Mouse (Mus musculus) liver, embryonic 15.5 days (tissue): ENCODE measurements at regions not wholly inside any gene's neighbourhood (a gene's known extent, or its start where the extent isn't known, plus 50 kb on each side); places are given as distances from the start of the nearest gene placed in this dataset.

Experiments used
- ATAC-seq: fragments of 200-750 bp; cut with Nextera tagmentation; 2 replicates; pipeline ENCODE4 v1.8.0; 2017; ENCODE audit warnings: moderate number of reproducible peaks, mild to moderate bottlenecking, moderate library complexity; ENCODE audit not compliant: insufficient read depth
- H3K27ac ChIP-seq: fragments of 300-500 bp; sonication (generic); replicated peaks from 2 replicates; pipeline ENCODE4 v1.5.1; 2015; ENCODE audit warnings: mild to moderate bottlenecking, inconsistent platforms
- H3K27me3 ChIP-seq: fragments of 300-500 bp; sonication (generic); 2 replicates; pipeline ENCODE4 v1.6.1; 2015; ENCODE audit warnings: mild to moderate bottlenecking, inconsistent platforms
- H3K36me3 ChIP-seq: fragments of 300-500 bp; sonication (generic); replicated peaks from 2 replicates; pipeline ENCODE4 v1.6.1; 2015; ENCODE audit warnings: moderate library complexity, mild to moderate bottlenecking, inconsistent platforms
- H3K4me1 ChIP-seq: fragments of 300-500 bp; sonication (generic); replicated peaks from 2 replicates; pipeline ENCODE4 v1.6.1; 2015; ENCODE audit warnings: inconsistent platforms
- H3K4me2 ChIP-seq: fragments of 300-500 bp; sonication (generic); 2 replicates; pipeline ENCODE4 v1.6.1; 2015; ENCODE audit warnings: moderate library complexity, mild to moderate bottlenecking, inconsistent platforms
- H3K4me3 ChIP-seq: fragments of 300-500 bp; sonication (generic); replicated peaks from 2 replicates; pipeline ENCODE4 v1.5.1; 2015; ENCODE audit warnings: mild to moderate bottlenecking, inconsistent platforms
- H3K9ac ChIP-seq: fragments of 300-500 bp; sonication (generic); 2 replicates; pipeline ENCODE4 v1.6.1; 2015; ENCODE audit warnings: moderate library complexity, mild to moderate bottlenecking, inconsistent platforms
- H3K9me3 ChIP-seq: fragments of 300-500 bp; sonication (generic); replicated peaks from 2 replicates; pipeline ENCODE4 v1.6.1; 2016; ENCODE audit warnings: inconsistent platforms
- WGBS: fragments of 180-500 bp; shearing (Covaris S2); methylation state at CpG from one replicate; pipeline ENCODE4 v1.1.7; 2015; ENCODE audit warnings: mixed read lengths; ENCODE audit not compliant: insufficient replicate concordance; 5-methylcytosine and 5-hydroxymethylcytosine counted together

GRCm38 (mm10) chr6:53143846-53144584, 75.6 kb upstream of the Jazf1 start:
- Histone ChIP-seq H3K4me3 (no peak overlapping the region), H3K27ac (no peak overlapping the region), H3K9ac (no peak overlapping the region), H3K9me3 (no peaks in the 10 kb centered on the region), H3K27me3 (no peaks in the 10 kb centered on the region), H3K4me2 (no peak overlapping the region), H3K4me1 (no peaks in the 10 kb centered on the region), H3K36me3 (no peaks in the 10 kb centered on the region)
- no peak for ATAC-seq
- WGBS, result 20% methylated on average over 4 of the region's 4 CpGs

DNA sequence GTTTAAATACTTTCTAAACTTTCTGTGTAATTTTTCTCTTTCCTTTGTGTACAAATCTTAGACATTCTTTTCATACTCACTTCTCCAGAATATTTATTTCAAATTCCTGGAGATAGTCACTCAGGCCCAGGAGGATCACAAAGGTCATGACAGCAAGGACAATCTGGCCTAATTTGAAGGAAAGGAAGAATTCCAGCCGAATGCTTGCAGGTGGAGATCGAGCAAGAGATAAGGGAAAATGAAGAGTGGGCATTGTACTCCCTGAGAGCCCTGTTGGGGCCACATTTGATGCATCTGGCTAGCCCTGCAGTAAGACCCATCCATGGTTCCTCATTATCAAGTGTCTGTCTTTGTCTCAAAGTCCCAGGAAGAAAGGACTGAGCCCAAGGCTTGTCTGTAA, 66.0 kb upstream of the Jazf1 start:
- H3K4me2 ChIP-seq, result no peak overlapping the region
- H3K36me3 ChIP-seq, result no peaks in the 10 kb centered on the region
- H3K4me1 ChIP-seq, result no peaks in the 10 kb centered on the region
- no peaks in the 10 kb centered on the region for H3K27me3 ChIP-seq
- no peak overlapping the region for H3K9ac ChIP-seq
- H3K27ac ChIP-seq, result no peak overlapping the region
- no peaks in the 10 kb centered on the region for H3K9me3 ChIP-seq
- no peak overlapping the region for H3K4me3 ChIP-seq
- WGBS, result 45% methylated on average over 2 of the region's 2 CpGs
- no peak for ATAC-seq

DNA sequence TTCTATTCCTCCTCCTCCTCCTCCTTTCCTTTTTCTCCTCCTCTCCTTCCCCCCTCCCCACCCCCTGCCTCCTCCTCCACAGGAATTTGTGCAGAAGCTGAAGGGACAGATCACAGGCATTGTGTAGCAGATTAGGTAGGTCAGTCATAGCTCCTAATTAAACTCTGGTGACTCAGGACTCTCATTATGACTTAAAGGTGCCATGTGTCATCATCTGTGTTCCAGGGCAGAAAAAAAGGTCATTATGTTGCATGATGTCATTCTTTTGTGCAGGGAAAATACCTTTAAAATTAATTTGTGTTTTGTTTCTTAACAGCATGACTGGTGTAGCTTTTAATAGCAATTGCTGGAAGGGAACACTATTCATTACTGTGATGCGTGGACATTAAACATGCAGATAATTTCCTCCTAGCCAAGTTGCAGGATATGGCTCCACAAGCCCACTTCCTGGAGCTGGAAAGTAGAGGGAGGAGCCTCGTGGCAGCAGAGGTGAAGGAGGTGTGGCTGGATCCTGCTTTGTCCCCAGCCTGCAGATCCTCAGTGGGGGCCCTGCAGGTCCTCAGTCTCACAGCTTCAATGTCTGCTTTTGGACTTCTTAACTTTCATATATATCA, 62.4 kb upstream of the Jazf1 start:
- Histone ChIP-seq H3K4me2 (no peak overlapping the region), H3K36me3 (no peaks in the 10 kb centered on the region), H3K4me3 (no peak overlapping the region), H3K27ac (no peak overlapping the region), H3K27me3 (no peaks in the 10 kb centered on the region), H3K9me3 (no peaks in the 10 kb centered on the region), H3K9ac (no peak overlapping the region), H3K4me1 (no peaks in the 10 kb centered on the region)
- 12% methylated on average over 2 of the region's 2 CpGs for WGBS
- ATAC-seq, result no peak

DNA sequence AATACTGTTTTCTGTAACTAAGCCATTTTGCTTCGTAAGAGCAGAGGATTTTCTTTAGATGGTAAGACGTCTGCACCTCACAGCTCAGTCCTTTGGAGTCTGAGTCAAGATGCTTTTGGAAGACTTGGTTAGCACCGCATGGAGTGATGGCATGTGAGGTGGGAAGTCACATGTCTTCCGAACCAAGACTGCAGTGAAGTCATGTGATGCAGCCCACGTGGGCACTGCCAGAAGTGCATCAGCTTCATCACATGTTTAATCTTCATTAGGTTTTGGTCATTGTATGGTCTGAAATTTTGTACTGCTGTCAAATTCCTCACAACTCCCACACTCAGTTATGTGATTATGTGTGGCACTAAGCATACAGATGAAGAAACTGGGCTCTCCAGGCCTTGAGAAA, 58.3 kb upstream of the Jazf1 start:
- Histone ChIP-seq H3K4me2 (no peak overlapping the region), H3K4me1 (peaks cover 3% of the 10 kb centered on the region; the same call in 1 of the 2 replicates), H3K27me3 (no peaks in the 10 kb centered on the region), H3K4me3 (no peak overlapping the region), H3K27ac (no peak overlapping the region), H3K9ac (no peak overlapping the region), H3K36me3 (no peaks in the 10 kb centered on the region), H3K9me3 (no peaks in the 10 kb centered on the region)
- no peak for ATAC-seq
- 62% methylated on average over 5 of the region's 5 CpGs for WGBS

GRCm38 (mm10) chr6:53124800-53125450, 56.5 kb upstream of the Jazf1 start:
- WGBS, result 48% methylated on average over 17 of the region's 17 CpGs
- H3K4me3 ChIP-seq, result no peak overlapping the region
- peaks cover 3% of the 10 kb centered on the region; the same call in 1 of the 2 replicates for H3K4me1 ChIP-seq
- no peaks in the 10 kb centered on the region for H3K36me3 ChIP-seq
- 0 out of 2 replicates have a peak overlapping the region, but pooled peaks have one; percentile 15 for H3K4me2 ChIP-seq
- H3K9ac ChIP-seq, result no peak overlapping the region
- ATAC-seq, result peak; percentile 91
- peak overlapping the region; percentile 80 for H3K27ac ChIP-seq
- H3K27me3 ChIP-seq, result no peaks in the 10 kb centered on the region
- no peaks in the 10 kb centered on the region for H3K9me3 ChIP-seq

GRCm38 (mm10) chr6:53120385-53120784, 52.0 kb upstream of the Jazf1 start:
- Histone ChIP-seq H3K27ac (no peak overlapping the region), H3K27me3 (no peaks in the 10 kb centered on the region), H3K36me3 (no peaks in the 10 kb centered on the region), H3K9ac (no peak overlapping the region), H3K4me3 (no peak overlapping the region), H3K9me3 (no peaks in the 10 kb centered on the region), H3K4me1 (peaks cover 3% of the 10 kb centered on the region; the same call in 1 of the 2 replicates), H3K4me2 (no peak overlapping the region)
- ATAC-seq, result no peak
- WGBS, result 66% methylated on average over 5 of the region's 5 CpGs
